Mouse (Mus musculus) liver, embryonic 16.5 days (tissue): ENCODE measurements at regions not wholly inside any gene's neighbourhood (a gene's known extent, or its start where the extent isn't known, plus 50 kb on each side); places are given as distances from the start of the nearest gene placed in this dataset.

Experiments
- ATAC-seq: fragments of 200-750 bp; cut with Nextera tagmentation; 2 replicates; pipeline ENCODE4 v1.8.0; 2017; ENCODE audit warnings: low read depth, mild to moderate bottlenecking, moderate number of reproducible peaks, moderate library complexity
- H3K27ac ChIP-seq: fragments of 300-500 bp; sonication (generic); 2 replicates; pipeline ENCODE4 v1.5.1; 2014; ENCODE audit warnings: mild to moderate bottlenecking, low read length
- H3K27me3 ChIP-seq: fragments of 300-500 bp; sonication (generic); 2 replicates; pipeline ENCODE4 v1.6.1; 2014; ENCODE audit warnings: low read depth, low read length, mixed read lengths; ENCODE audit not compliant: control insufficient read depth, insufficient read depth
- H3K36me3 ChIP-seq: fragments of 300-500 bp; sonication (generic); 2 replicates; pipeline ENCODE4 v1.6.1; 2014; ENCODE audit warnings: mild to moderate bottlenecking; ENCODE audit not compliant: control insufficient read depth, insufficient read depth
- H3K4me1 ChIP-seq: fragments of 300-500 bp; sonication (generic); 2 replicates; pipeline ENCODE4 v1.6.1; 2014; ENCODE audit warnings: low read depth, low read length, mixed read lengths; ENCODE audit not compliant: control insufficient read depth
- H3K4me2 ChIP-seq: fragments of 300-500 bp; sonication (generic); 2 replicates; pipeline ENCODE4 v1.6.1; 2014; ENCODE audit warnings: low read depth, low read length, mixed read lengths
- H3K4me3 ChIP-seq: fragments of 300-500 bp; sonication (generic); 2 replicates; pipeline ENCODE4 v1.5.1; 2014; ENCODE audit warnings: low read depth, mild to moderate bottlenecking, low read length
- H3K9ac ChIP-seq: fragments of 300-500 bp; sonication (generic); 2 replicates; pipeline ENCODE4 v1.6.1; 2014; ENCODE audit warnings: low read depth, low read length
- H3K9me3 ChIP-seq: fragments of 300-500 bp; sonication (generic); replicated peaks from 2 replicates; pipeline ENCODE4 v1.6.1; 2016; ENCODE audit warnings: low read length; ENCODE audit not compliant: control insufficient read depth
- WGBS: fragments of 180-500 bp; shearing (Covaris S2); extraction: QIAGEN DNeasy Blood & Tissue Kit; methylation state at CpG from one replicate; pipeline ENCODE4 v1.1.7; 2014; ENCODE audit not compliant: insufficient replicate concordance; 5-methylcytosine and 5-hydroxymethylcytosine counted together

DNA sequence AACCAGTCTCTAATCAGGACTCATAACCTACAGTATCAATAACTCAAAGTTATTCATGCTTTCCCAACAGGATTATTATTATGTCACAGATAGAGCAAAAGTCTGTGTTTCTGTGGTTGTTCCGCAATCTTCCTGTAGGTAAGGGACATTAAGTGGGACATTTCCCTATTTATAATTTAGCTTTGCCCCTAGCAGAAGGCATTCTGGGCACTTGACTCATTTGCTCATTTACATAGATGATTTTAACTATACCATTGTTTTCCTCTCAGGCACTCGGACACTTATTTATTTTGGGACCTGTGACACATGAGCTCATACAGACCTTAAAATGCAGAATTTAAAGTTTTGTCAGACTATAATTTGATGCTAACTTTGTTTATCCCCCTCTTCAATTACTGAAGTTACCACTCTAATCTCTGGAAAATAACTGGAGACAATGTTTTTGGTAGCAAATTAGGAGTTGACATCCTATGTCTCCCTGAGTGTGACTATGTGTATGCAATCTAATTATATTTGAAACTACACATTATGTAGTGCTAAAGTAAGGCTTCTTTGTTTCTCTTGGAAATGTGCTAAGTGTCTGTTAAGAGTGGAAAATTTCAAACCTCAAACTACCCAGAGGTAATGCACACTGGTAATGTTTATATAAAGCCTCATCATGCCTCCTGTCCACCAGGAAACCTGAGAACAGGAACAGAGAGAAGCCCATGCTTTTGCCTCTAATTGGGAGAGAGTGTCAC, 51.8 kb upstream of the Emcn start:
- ATAC-seq: no peak
- H3K27ac ChIP-seq: no peak overlapping the region

DNA sequence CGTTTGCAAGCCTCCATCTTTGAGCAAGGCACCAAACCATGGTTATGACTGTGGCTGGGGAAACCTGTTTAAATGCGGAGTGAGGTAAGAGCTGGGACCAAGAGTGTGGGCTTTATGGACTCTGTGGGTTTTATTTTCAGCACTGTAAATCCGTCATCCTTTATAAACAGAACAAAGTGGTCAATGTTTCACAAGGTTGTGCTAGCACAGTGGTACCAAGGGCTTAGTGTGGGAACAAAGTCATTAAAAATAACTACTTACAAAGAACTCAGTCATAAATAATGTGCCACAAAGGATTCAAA, 51.2 kb upstream of the Emcn start:
- H3K9me3 ChIP-seq: no peaks in the 10 kb centered on the region
- no peaks in the 10 kb centered on the region for H3K27me3 ChIP-seq
- no peak overlapping the region for H3K27ac ChIP-seq
- H3K4me1 ChIP-seq: no peaks in the 10 kb centered on the region
- H3K36me3 ChIP-seq: no peaks in the 10 kb centered on the region
- no peak overlapping the region for H3K4me2 ChIP-seq
- 59% methylated on average over 3 of the region's 3 CpGs for WGBS
- no peak overlapping the region for H3K9ac ChIP-seq
- ATAC-seq: no peak
- H3K4me3 ChIP-seq: no peak overlapping the region

More for the DNA sequence above, 51.8 kb upstream of the Emcn start:
- no peaks in the 10 kb centered on the region for H3K4me1 ChIP-seq
- H3K9me3 ChIP-seq: no peaks in the 10 kb centered on the region
- no peak overlapping the region for H3K9ac ChIP-seq
- H3K36me3 ChIP-seq: no peaks in the 10 kb centered on the region
- H3K4me2 ChIP-seq: no peak overlapping the region
- H3K27me3 ChIP-seq: no peaks in the 10 kb centered on the region
- 66% methylated on average over 2 of the region's 2 CpGs for WGBS
- H3K4me3 ChIP-seq: no peak overlapping the region
